Mouse (Mus musculus): ENCODE results near the gene Ccdc88a.

DNA sequence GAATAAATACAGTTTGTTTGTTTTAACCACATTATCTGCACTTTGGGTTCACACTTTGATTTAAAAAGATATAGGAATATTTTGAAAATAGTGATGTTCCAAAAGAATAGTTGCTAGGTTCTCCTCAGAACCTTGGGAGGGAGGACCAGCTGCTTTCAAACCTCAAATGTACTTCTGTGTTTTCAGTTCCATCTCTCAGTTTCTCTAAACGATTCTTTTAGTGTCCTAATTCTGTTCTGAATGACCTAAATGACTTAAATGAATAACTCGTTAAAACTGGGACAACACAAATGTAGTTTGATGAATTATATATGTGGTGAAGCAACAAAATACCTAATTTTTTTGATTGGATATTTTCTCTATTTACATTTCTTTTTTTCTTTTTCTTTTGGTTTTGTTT, 3.2 kb downstream of the Ccdc88a start:
- TF ChIP-seq POLR2A (IDR thresholded peaks at IDR 0.05; ENCODE audit: low read depth, low read length) (no peak), CTCF (IDR thresholded peaks at IDR 0.05; ENCODE audit: extremely low read depth, insufficient read depth, insufficient read length, insufficient replicate concordance) (no peak)
